Mouse (Mus musculus): ENCODE measurements around the gene Map3k11.

- TF ChIP-seq TAL1 (IDR thresholded peaks at IDR 0.05; ENCODE audit: low read length) = no peak
- no peak for TF ChIP-seq GATA1 (IDR thresholded peaks at IDR 0.05; ENCODE audit: low read length)
Observed at GRCm38 (mm10) chr19:5695849-5696462, 7.4 kb downstream of the Map3k11 start.

All from erythroblast, embryonic 14.5 days (primary cell).